Mouse (Mus musculus) ovary, postnatal 10 days (tissue): ENCODE data around the gene Aldh3a1.

Experiments
- DNase-seq: peaks from one replicate; pipeline ENCODE4 v3.0.0; 2022; ENCODE audit warnings: low spot score

The Aldh3a1 gene

DNA sequence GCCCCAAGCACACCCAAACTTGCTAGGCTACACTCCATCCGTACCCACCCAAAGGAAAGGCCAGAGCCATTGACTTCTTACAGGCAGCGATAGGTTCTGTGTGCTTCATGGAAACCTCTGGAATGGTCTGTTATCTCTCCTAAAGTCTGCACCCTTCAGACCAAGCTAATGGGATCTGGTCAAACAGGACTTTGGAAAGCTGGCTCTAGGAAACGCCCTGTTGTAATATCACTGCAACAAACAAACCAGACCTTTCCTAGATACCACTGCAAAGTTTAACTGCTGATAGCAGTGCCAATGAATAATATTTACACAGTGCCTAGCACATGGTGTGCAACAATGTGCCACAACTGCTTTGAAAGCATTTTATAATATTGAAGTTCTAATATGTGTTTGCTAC lies 28.7 kb downstream of the Aldh3a1 start:
- DNase-seq, result no peak

DNA sequence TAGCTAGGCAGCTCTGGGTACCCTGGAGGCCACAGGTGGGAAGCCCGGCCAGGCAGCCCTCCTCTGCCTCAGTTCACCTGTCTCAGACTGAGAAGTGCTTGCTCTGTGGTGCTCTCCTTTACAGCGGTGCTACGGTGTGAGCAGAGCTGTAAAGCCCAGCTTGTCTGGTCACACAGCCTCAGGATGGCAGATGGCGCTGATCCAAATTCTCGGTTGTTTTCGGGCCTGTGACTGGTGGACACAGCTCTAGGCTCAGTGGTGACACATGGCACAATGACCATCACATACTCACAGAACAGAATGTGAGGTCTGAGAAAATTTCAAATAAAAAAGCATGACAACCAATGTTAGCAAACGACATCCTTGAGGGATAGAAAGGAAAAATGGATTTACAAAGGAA lies 37.1 kb downstream of the Aldh3a1 start:
- no peak for DNase-seq

DNA sequence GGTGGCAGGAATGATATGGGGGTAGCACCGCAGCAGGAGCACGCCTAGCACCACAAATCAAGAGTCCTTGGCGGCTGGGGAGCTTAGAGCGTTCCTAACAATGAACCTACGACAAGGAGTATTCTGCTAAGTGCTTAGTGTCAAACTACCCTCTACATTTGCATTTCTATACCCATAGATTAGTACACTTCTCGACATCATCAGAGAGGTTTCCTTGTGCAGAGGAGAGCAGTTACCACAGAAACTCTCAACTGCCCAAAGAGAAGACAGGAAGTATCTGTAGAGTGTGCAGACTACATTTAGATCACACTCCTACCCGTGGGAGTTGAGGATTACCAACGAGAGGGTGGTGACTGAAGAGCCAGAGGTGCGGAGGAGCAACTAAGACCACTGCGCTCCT lies 44.4 kb downstream of the Aldh3a1 start:
- no peak for DNase-seq

DNA sequence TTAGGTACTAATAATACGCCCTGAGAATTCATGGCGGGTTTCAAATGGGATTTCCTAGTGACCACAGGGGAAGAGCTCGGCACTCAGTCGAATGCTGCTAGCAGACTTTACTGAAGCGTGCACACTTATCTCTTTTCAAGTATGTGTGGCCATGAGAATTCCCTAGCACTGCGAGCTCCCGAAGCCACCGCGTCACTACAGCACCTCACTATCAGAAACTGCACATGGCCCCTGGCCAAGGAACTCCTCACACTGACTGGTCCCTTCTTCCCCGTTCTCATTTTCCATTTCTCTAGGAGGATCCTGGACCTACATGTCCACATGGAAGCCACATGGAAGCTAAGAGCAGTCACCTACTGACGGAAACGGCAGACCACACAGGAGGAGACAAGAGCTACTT lies 45.5 kb downstream of the Aldh3a1 start:
- DNase-seq, result no peak

DNA sequence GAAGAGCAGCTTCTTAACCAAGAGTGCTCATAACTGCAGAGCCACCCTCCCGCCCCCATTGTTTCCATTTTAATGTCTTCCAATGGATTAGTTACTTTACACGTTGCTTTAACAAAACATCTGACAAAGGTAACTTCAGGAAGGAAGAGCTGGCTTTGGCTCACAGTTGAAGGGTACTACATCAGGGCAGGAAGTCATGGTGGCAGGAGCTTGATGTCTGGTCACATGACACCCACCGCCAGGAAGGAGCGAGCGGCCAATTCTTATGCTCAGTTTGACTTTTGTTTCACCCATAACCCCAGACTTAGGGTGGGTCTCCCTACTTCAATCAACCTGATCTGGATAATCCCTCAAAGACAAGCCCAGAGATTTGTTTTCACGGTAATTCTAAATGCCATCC lies 51.8 kb downstream of the Aldh3a1 start:
- no peak for DNase-seq

DNA sequence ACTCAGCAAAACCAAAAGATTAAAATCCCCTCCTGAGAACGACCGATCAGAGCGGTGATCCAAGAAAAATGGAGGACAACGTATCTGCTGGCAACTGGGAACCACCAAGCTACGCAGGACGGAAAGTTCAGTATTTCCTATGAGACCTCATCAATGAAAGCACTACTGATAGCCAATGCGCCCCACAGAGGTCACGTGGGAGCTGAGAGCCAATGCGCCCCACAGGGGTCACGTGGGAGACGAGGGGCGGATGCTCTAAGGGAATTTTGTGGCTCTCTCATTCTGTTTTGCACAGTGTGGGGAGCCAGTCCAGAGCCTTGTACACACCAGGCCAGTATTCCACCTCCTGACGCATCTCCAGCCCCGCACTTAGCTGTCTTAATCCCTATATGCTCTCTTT lies 55.2 kb downstream of the Aldh3a1 start:
- DNase-seq, result no peak

DNA sequence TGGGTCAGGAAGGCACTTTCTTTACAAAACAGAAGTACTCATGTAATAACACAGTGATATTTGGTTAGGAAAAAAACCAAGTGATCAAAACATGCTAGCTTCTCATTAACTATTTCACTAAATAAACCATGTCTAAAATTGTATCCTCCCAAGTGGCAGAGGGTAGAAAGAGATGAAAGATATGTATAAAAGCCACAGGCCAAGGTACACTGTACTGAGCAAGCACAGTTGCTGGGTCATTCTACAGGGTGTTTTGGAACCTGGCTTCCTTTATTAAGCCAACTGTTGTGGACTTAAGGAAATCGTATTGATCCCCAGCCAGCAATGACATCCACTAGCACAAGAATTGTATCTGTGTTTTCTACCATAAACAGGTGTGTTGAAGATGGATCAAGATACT lies 56.5 kb downstream of the Aldh3a1 start:
- DNase-seq, result no peak

DNA sequence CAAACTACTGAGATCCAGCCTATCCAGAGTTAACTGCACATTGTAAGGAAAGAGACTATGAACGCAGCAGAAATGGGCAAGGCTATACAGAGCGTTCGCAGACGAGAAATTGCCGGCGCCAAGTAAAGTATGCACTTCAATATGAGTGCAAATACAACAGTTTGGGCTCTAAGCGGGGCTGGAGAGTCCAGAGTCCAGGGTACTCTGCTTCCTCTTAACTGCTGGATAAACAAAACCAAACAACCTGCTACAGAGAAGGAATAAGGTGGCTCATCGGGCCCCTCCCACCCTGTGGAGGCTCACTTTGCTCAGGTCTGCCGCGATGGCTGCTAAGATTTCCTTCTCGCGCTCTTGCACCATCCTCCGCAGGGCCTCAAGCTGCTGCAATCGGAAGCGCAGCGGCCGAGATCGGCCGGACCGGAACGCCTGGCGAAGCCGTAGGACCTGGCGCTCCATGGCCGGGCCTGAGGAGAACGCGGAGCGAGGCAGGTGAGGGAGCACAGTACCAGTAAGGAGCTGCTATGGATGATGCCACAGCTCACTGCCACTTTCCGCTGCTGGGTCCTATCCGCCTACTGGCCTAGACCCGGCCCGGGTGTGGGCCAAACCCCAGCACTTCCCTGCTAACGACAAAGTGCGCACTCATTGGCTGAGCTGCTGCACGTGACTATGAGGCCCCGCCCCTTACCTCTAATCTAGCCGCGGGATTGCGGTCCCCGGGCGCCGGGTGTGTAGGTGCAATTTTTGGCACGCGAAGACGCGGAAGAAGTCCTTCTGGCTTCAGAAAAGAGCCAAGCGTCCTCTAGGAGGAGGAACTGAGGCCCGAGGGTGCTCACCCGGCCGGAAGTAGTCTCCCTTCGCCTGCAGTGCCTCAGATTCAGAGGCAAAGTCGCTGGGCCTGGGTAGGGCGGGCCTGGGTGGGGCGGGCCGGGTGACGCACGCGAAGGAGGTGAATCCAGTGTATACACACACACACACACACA lies 59.5 kb downstream of the Aldh3a1 start, which contains the start of gene Aldh3a2:
Aldh3a2 (minus strand) TSS at position 914 of the 983 bp plus-strand sequence.
- DNase-seq, result peak; percentile 93
